In genomic region chr14:78008019-78008418, GRCm38 (mm10) we compare ENCODE assay signal across 19 mouse cellular contexts.
DNase-seq lines count a peak whose midpoint lies in the region; ATAC-seq and TF ChIP-seq lines count a peak whose summit lies in the region.
"Had no signal": no experiment of that assay in that cellular context is flagged by ENCODE, and none has a peak within 500 bp of the region (broad histone marks: within the 10 kb centered on the region; RNA-seq: fewer than 3 reads in every experiment).

No protein-coding gene starts in this region.

- H3K4me1 ChIP-seq in hindbrain, embryonic 10.5 days (replicated peaks): 0 out of 2 replicates have a peak, but pooled peaks cover 4% of the 10 kb centered on the region
- H3K4me1 ChIP-seq in hindbrain, embryonic 11.5 days (replicated peaks; ENCODE audit: control insufficient read depth, insufficient read depth, low read length): no peaks in the 10 kb centered on the region
- no peaks in the 10 kb centered on the region for H3K4me1 ChIP-seq in hindbrain, postnatal 0 days (ENCODE audit: insufficient read depth, low read length)
- H3K4me1 ChIP-seq: kidney, embryonic 15.5 days; stomach, embryonic 15.5 days had no signal

- no peak overlapping the region for H3K9ac ChIP-seq in hindbrain, embryonic 11.5 days (ENCODE audit: low read depth, low read length)
- H3K9ac ChIP-seq in hindbrain, postnatal 0 days (replicated peaks; ENCODE audit: low read length): no peak overlapping the region
- H3K9ac ChIP-seq: kidney, embryonic 15.5 days; lung, embryonic 15.5 days; stomach, embryonic 15.5 days had no signal

- WGBS in hindbrain, embryonic 10.5 days: 26% methylated on average over 6 of the region's 6 CpGs
- WGBS in hindbrain, embryonic 11.5 days: 16% methylated on average over 6 of the region's 6 CpGs
- WGBS in hindbrain, postnatal 0 days: 6% methylated on average over 6 of the region's 6 CpGs

- DNase-seq in cerebellum, adult 11-12 months: peak; percentile 2
- DNase-seq in cerebellum, adult 9-10 months: no peak
- peak; percentile 19 for DNase-seq in hindbrain, embryonic 10.5 days (ENCODE audit: low spot score)
- no peak for DNase-seq in hindbrain, embryonic 11.5 days (ENCODE audit: low spot score)
- DNase-seq in brain, embryonic 14.5 days (ENCODE audit: low read depth): peak; percentile 66
- DNase-seq in hindbrain, postnatal 0 days (ENCODE audit: low spot score): peak; percentile 88
- DNase-seq in left cerebral cortex, adult 2 months (ENCODE audit: extremely low spot score in 1 of 2, low spot score in 2 of 2): no peak
- DNase-seq: adrenal gland, adult 2 months; heart, adult 11 months; heart, postnatal 4 days; right cerebral cortex, adult 18-20 months; spleen, adult 18-20 months; thymus, adult 2 months had no signal

- H3K27me3 ChIP-seq in hindbrain, embryonic 10.5 days (ENCODE audit: insufficient read depth, poor library complexity, severe bottlenecking): no peaks in the 10 kb centered on the region
- H3K27me3 ChIP-seq in hindbrain, embryonic 11.5 days (ENCODE audit: control insufficient read depth, insufficient read depth, low read length): no peaks in the 10 kb centered on the region
- no peaks in the 10 kb centered on the region for H3K27me3 ChIP-seq in hindbrain, postnatal 0 days (ENCODE audit: insufficient read depth, low read length)
- H3K27me3 ChIP-seq: kidney, embryonic 15.5 days; lung, embryonic 15.5 days; stomach, embryonic 15.5 days had no signal

- TF ChIP-seq CTCF in brain, embryonic 14.5 days (IDR thresholded peaks at IDR 0.05; ENCODE audit: borderline replicate concordance, extremely low read depth, insufficient read depth, insufficient read length): no peak
- TF ChIP-seq CTCF in hindbrain, postnatal 0 days (IDR thresholded peaks at IDR 0.05; ENCODE audit: low read depth): peak; percentile 47
- TF ChIP-seq CTCF in left cerebral cortex, adult 2 months (IDR thresholded peaks at IDR 0.05): no peak

- H3K4me3 ChIP-seq in hindbrain, embryonic 10.5 days: no peak overlapping the region
- no peak overlapping the region for H3K4me3 ChIP-seq in hindbrain, embryonic 11.5 days (ENCODE audit: low read depth, low read length)
- no peak overlapping the region for H3K4me3 ChIP-seq in hindbrain, postnatal 0 days (ENCODE audit: low read length)
- H3K4me3 ChIP-seq in left cerebral cortex, adult 2 months: no peak overlapping the region
- H3K4me3 ChIP-seq: kidney, embryonic 15.5 days; lung, embryonic 15.5 days; stomach, embryonic 15.5 days had no signal

- no peaks in the 10 kb centered on the region for H3K9me3 ChIP-seq in hindbrain, embryonic 10.5 days
- H3K9me3 ChIP-seq in hindbrain, embryonic 11.5 days (ENCODE audit: control insufficient read depth, low read length): no peaks in the 10 kb centered on the region
- no peaks in the 10 kb centered on the region for H3K9me3 ChIP-seq in hindbrain, postnatal 0 days (ENCODE audit: low read length)
- H3K9me3 ChIP-seq: kidney, embryonic 15.5 days; lung, embryonic 15.5 days; stomach, embryonic 15.5 days had no signal

- H3K27ac ChIP-seq in hindbrain, embryonic 10.5 days: no peak overlapping the region
- no peak overlapping the region for H3K27ac ChIP-seq in hindbrain, embryonic 11.5 days (ENCODE audit: low read depth, low read length)
- H3K27ac ChIP-seq in hindbrain, postnatal 0 days: no peak overlapping the region
- H3K27ac ChIP-seq in left cerebral cortex, adult 2 months: no peak overlapping the region
- H3K27ac ChIP-seq: kidney, embryonic 15.5 days; lung, embryonic 15.5 days; stomach, embryonic 15.5 days had no signal

- H3K4me2 ChIP-seq in hindbrain, embryonic 11.5 days (replicated peaks; ENCODE audit: low read depth, low read length): no peak overlapping the region
- no peak overlapping the region for H3K4me2 ChIP-seq in hindbrain, postnatal 0 days (ENCODE audit: low read depth, low read length)
- H3K4me2 ChIP-seq: kidney, embryonic 15.5 days; lung, embryonic 15.5 days; stomach, embryonic 15.5 days had no signal

- TF ChIP-seq POLR2A in brain, embryonic 14.5 days (IDR thresholded peaks at IDR 0.05; ENCODE audit: borderline replicate concordance, extremely low read depth, insufficient read depth, insufficient read length, poor library complexity, severe bottlenecking): no peak

- H3K36me3 ChIP-seq in hindbrain, embryonic 10.5 days: no peaks in the 10 kb centered on the region
- no peaks in the 10 kb centered on the region for H3K36me3 ChIP-seq in hindbrain, embryonic 11.5 days (ENCODE audit: control insufficient read depth, insufficient read depth, low read length)
- no peaks in the 10 kb centered on the region for H3K36me3 ChIP-seq in hindbrain, postnatal 0 days (ENCODE audit: insufficient read depth, low read length)
- H3K36me3 ChIP-seq: kidney, embryonic 15.5 days; lung, embryonic 15.5 days; stomach, embryonic 15.5 days had no signal

- no peak for ATAC-seq in hindbrain, embryonic 11.5 days (ENCODE audit: low FRiP score)
- peak; percentile 84 for ATAC-seq in hindbrain, postnatal 0 days
- ATAC-seq in activated CD4-positive, CD25-positive, alpha-beta regulatory T cell, adult 4 months: no peak
- ATAC-seq: forebrain, embryonic 16.5 days; intestine, embryonic 16.5 days had no signal

- intact Hi-C loops in left cerebral cortex, adult 2 months (cut with DNase I): no loop called here

Comparison
In these comparisons a context has a peak if more than half of its experiments do, and no peak if none do; other contexts are left out.
1. DNase-seq: peak in cerebellum, adult 11-12 months (single experiment), hindbrain, embryonic 10.5 days (single experiment), brain, embryonic 14.5 days (single experiment) and hindbrain, postnatal 0 days (single experiment); none in cerebellum, adult 9-10 months (single experiment), hindbrain, embryonic 11.5 days (single experiment) and left cerebral cortex, adult 2 months (0 of 2).